Mouse (Mus musculus) cerebellum, adult 2 months (tissue): ENCODE measurements around the gene Ccdc47.

Experiments used
- CTCF ChIP-seq: fragments of 200-500 bp; IDR thresholded peaks from 2 replicates; pipeline ENCODE4 v1.5.1; 2011; ENCODE audit warnings: low read depth, mild to moderate bottlenecking, control low read depth, low read length, moderate library complexity, borderline replicate concordance; ENCODE audit not compliant: insufficient read depth
- POLR2A ChIP-seq: fragments of 200-500 bp; IDR thresholded peaks from 2 replicates; pipeline ENCODE4 v1.6.1; 2011; ENCODE audit warnings: low read length, control low read depth, borderline replicate concordance; ENCODE audit not compliant: insufficient read depth

DNA sequence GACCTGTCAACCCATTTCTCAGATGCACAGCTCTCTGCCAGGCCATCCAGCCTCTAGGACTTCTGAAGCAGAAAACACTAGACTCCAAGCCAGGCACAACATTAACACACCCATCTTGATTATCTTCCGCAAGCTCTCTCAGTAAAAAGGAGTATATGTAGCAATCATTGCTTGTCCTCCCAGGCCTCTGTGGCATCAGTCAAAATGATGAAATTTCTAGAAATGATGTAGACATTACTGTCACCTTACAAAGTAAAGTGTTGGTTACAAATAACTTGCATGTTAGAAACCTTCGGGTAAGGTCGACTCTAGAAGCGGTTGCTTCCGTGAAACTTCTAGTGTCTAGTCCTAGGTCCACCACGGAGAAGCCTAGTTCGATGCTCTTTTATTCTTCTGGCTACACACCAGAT lies 689 bp downstream of the Ccdc47 start:
- TF ChIP-seq CTCF (no peak), POLR2A (no peak)
